Mouse (Mus musculus): Measurements from ENCODE around the gene Nrp2. TPM values are rescaled to one million over a fixed set of nuclear protein-coding genes. Genes with fewer than 3 reads are reported as not detected.
A peak's percentile ranks its signal among the peaks of the same experiment; 100 is the strongest.

Gene Nrp2
- total RNA-seq, 1 experiment: 14.4 TPM

- Histone ChIP-seq H3K9me3 (ENCODE audit: control insufficient read depth, insufficient read depth, low read depth, low read length) (no peaks in the 10 kb centered on the region), H3K9ac (ENCODE audit: insufficient read depth, low read depth, low read length, poor library complexity, severe bottlenecking) (no peak overlapping the region), H3K36me3 (ENCODE audit: control insufficient read depth, insufficient read depth, low read length, poor library complexity, severe bottlenecking) (no peaks in the 10 kb centered on the region), H3K27ac (ENCODE audit: insufficient read depth, low read depth, low read length, poor library complexity, severe bottlenecking) (no peak overlapping the region), H3K4me1 (ENCODE audit: control insufficient read depth in 2 of 2, insufficient read depth in 2 of 2, low read length in 2 of 2, poor library complexity in 1 of 2) (no peaks in the 10 kb centered on the region), H3K4me3 (ENCODE audit: insufficient read depth in 1 of 2, low read depth in 1 of 2, low read length in 2 of 2, poor library complexity in 1 of 2, severe bottlenecking in 1 of 2) (no peak overlapping the region)
- TF ChIP-seq MAFK (IDR thresholded peaks at IDR 0.05; ENCODE audit: insufficient read depth, low read depth, low read length): no peak
- TF ChIP-seq CHD2 (IDR thresholded peaks at IDR 0.05; ENCODE audit: low read depth, low read length): no peak
- no peak for TF ChIP-seq HCFC1 (IDR thresholded peaks at IDR 0.05; ENCODE audit: borderline replicate concordance, insufficient read depth, low read length)
- no peak for TF ChIP-seq ZNF384 (IDR thresholded peaks at IDR 0.05; ENCODE audit: low read depth, low read length)
- TF ChIP-seq ZC3H11A (IDR thresholded peaks at IDR 0.05; ENCODE audit: borderline replicate concordance, low read depth, low read length): no peak
- no peak for DNase-seq (ENCODE audit: low read depth, low spot score)
- in situ Hi-C loops (cut with MboI; ENCODE audit: low sequenced_read_pairs in 2 of 2, unreplicated experiment in 2 of 2): no loop called here
Observed at GRCm38 (mm10) chr1:62812701-62813684, 109.9 kb downstream of the Nrp2 start.

GRCm38 (mm10) chr1:62813938-62814337 is 110.9 kb downstream of the Nrp2 start:
- DNase-seq (ENCODE audit: low read depth, low spot score): no peak
- in situ Hi-C loops (cut with MboI; ENCODE audit: low sequenced_read_pairs in 2 of 2, unreplicated experiment in 2 of 2): no loop called here

GRCm38 (mm10) chr1:62817566-62817965 is 114.5 kb downstream of the Nrp2 start:
- TF ChIP-seq ZC3H11A (IDR thresholded peaks at IDR 0.05; ENCODE audit: borderline replicate concordance, low read depth, low read length) (no peak), ZNF384 (IDR thresholded peaks at IDR 0.05; ENCODE audit: low read depth, low read length) (no peak), MAFK (IDR thresholded peaks at IDR 0.05; ENCODE audit: insufficient read depth, low read depth, low read length) (no peak), HCFC1 (IDR thresholded peaks at IDR 0.05; ENCODE audit: borderline replicate concordance, insufficient read depth, low read length) (no peak), CHD2 (IDR thresholded peaks at IDR 0.05; ENCODE audit: low read depth, low read length) (no peak)

More at GRCm38 (mm10) chr1:62813938-62814337, 110.9 kb downstream of the Nrp2 start:
- Histone ChIP-seq H3K9ac (ENCODE audit: insufficient read depth, low read depth, low read length, poor library complexity, severe bottlenecking) (no peak overlapping the region), H3K4me3 (ENCODE audit: insufficient read depth in 1 of 2, low read depth in 1 of 2, low read length in 2 of 2, poor library complexity in 1 of 2, severe bottlenecking in 1 of 2) (no peak overlapping the region), H3K4me1 (ENCODE audit: control insufficient read depth in 2 of 2, insufficient read depth in 2 of 2, low read length in 2 of 2, poor library complexity in 1 of 2) (no peaks in the 10 kb centered on the region), H3K27ac (ENCODE audit: insufficient read depth, low read depth, low read length, poor library complexity, severe bottlenecking) (no peak overlapping the region), H3K36me3 (ENCODE audit: control insufficient read depth, insufficient read depth, low read length, poor library complexity, severe bottlenecking) (no peaks in the 10 kb centered on the region), H3K9me3 (ENCODE audit: control insufficient read depth, insufficient read depth, low read depth, low read length) (no peaks in the 10 kb centered on the region)
- TF ChIP-seq ZNF384 (IDR thresholded peaks at IDR 0.05; ENCODE audit: low read depth, low read length): no peak

DNA sequence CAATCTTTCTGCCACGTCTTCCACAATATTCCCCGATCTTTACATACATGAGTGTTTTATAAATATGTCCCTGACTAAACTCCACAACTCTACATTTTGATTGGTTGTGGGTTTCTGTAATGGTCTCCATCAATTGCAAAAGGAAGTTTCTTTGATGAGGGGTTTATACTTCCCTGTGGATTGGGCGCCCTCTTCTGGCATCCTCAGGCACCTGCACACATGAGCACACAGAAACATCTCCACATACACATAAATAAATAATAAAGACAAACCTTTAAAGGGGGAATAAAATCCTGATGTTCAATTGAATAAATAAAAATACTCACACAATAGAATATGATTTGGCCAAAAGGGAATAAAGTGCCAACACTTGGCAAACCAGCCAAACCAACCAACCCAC is 117.1 kb downstream of the Nrp2 start:
- Histone ChIP-seq H3K4me3 (ENCODE audit: insufficient read depth in 1 of 2, low read depth in 1 of 2, low read length in 2 of 2, poor library complexity in 1 of 2, severe bottlenecking in 1 of 2) (no peak overlapping the region), H3K9ac (ENCODE audit: insufficient read depth, low read depth, low read length, poor library complexity, severe bottlenecking) (no peak overlapping the region), H3K4me1 (ENCODE audit: control insufficient read depth in 2 of 2, insufficient read depth in 2 of 2, low read length in 2 of 2, poor library complexity in 1 of 2) (no peaks in the 10 kb centered on the region), H3K27ac (ENCODE audit: insufficient read depth, low read depth, low read length, poor library complexity, severe bottlenecking) (no peak overlapping the region), H3K9me3 (ENCODE audit: control insufficient read depth, insufficient read depth, low read depth, low read length) (no peaks in the 10 kb centered on the region), H3K36me3 (ENCODE audit: control insufficient read depth, insufficient read depth, low read length, poor library complexity, severe bottlenecking) (no peaks in the 10 kb centered on the region)
- in situ Hi-C loops (cut with MboI; ENCODE audit: low sequenced_read_pairs in 2 of 2, unreplicated experiment in 2 of 2): no loop called here
- TF ChIP-seq HCFC1 (IDR thresholded peaks at IDR 0.05; ENCODE audit: borderline replicate concordance, insufficient read depth, low read length) (no peak), ZC3H11A (IDR thresholded peaks at IDR 0.05; ENCODE audit: borderline replicate concordance, low read depth, low read length) (peak; percentile 96), CHD2 (IDR thresholded peaks at IDR 0.05; ENCODE audit: low read depth, low read length) (no peak), MAFK (IDR thresholded peaks at IDR 0.05; ENCODE audit: insufficient read depth, low read depth, low read length) (no peak), ZNF384 (IDR thresholded peaks at IDR 0.05; ENCODE audit: low read depth, low read length) (no peak)
- DNase-seq (ENCODE audit: low read depth, low spot score): peak; percentile 51

More at GRCm38 (mm10) chr1:62817566-62817965, 114.5 kb downstream of the Nrp2 start:
- Histone ChIP-seq H3K4me1 (ENCODE audit: control insufficient read depth in 2 of 2, insufficient read depth in 2 of 2, low read length in 2 of 2, poor library complexity in 1 of 2) (no peaks in the 10 kb centered on the region), H3K4me3 (ENCODE audit: insufficient read depth in 1 of 2, low read depth in 1 of 2, low read length in 2 of 2, poor library complexity in 1 of 2, severe bottlenecking in 1 of 2) (no peak overlapping the region), H3K9me3 (ENCODE audit: control insufficient read depth, insufficient read depth, low read depth, low read length) (no peaks in the 10 kb centered on the region), H3K36me3 (ENCODE audit: control insufficient read depth, insufficient read depth, low read length, poor library complexity, severe bottlenecking) (no peaks in the 10 kb centered on the region), H3K27ac (ENCODE audit: insufficient read depth, low read depth, low read length, poor library complexity, severe bottlenecking) (no peak overlapping the region), H3K9ac (ENCODE audit: insufficient read depth, low read depth, low read length, poor library complexity, severe bottlenecking) (no peak overlapping the region)
- DNase-seq (ENCODE audit: low read depth, low spot score): no peak
- in situ Hi-C loops (cut with MboI; ENCODE audit: low sequenced_read_pairs in 2 of 2, unreplicated experiment in 2 of 2): no loop called here
